8 mouse cellular contexts compared by ENCODE assay signal in the genomic region with DNA sequence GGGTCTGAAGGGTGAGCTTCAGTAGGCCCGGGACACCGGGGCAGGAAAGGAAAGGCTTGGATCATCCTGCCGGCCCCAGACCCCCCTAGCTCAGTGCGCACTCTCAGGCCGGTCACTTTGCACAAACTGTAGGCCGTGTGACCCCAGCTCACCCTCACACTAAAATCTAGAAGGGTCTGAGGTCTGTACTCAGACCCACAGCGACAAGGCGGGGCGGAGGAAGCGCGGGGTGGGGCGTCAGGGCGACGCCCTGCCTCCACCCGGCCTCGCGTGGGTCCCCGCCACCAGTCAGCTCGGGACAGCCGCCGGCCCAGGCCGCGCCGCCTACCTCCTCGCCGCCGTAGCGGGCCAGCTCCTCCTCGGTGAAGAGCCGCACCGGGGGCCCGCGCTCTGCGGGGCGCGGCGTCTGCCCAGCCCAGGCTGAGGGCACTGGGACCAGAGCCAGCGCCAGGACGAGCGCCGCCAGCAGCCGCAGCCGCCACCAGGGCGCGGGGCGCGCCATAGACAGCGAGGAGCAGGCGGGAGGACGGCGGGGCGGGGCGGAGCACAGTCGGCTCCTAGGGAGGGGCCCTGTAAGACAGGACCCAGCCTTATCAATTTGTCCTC. TPM values are rescaled to one million over a fixed set of nuclear protein-coding genes. Genes with fewer than 3 reads are reported as not detected.
A peak's percentile ranks its signal among the peaks of the same experiment; 100 is the strongest.
DNase-seq lines count a peak whose midpoint lies in the region; ATAC-seq and TF ChIP-seq lines count a peak whose summit lies in the region.

Nenf (minus strand) TSS at position 604 of the 606 bp plus-strand sequence.

- no peaks in the 10 kb centered on the region for H3K27me3 ChIP-seq in hindbrain, postnatal 0 days (ENCODE audit: insufficient read depth, low read length)

- H3K4me1 ChIP-seq in hindbrain, postnatal 0 days (ENCODE audit: insufficient read depth, low read length): peaks cover 4% of the 10 kb centered on the region; the same call in 1 of the 2 replicates

- peak within 1 kb of the TSS; percentile 52; the same call in 1 of the 2 replicates for H3K27ac ChIP-seq in hindbrain, postnatal 0 days

- peak within 1 kb of the TSS; percentile 63 for H3K4me2 ChIP-seq in hindbrain, postnatal 0 days (ENCODE audit: low read depth, low read length)

- no peaks in the 10 kb centered on the region for H3K36me3 ChIP-seq in hindbrain, postnatal 0 days (ENCODE audit: insufficient read depth, low read length)

- peak within 1 kb of the TSS; percentile 48 for H3K4me3 ChIP-seq in hindbrain, postnatal 0 days (ENCODE audit: low read length)

- TF ChIP-seq CTCF in hindbrain, postnatal 0 days (IDR thresholded peaks at IDR 0.05; ENCODE audit: low read depth): peak; percentile 5; the same call in 1 of the 2 replicates

- intact Hi-C loops in left cerebral cortex, postnatal 14 days (cut with DNase I): loop anchor here (5.0 to 10.0 kb wide), 2 partner anchors 245 to 497 kb away; no protein-coding TSS in a partner anchor

- 1% methylated on average over 47 of the region's 54 CpGs for WGBS in hindbrain, postnatal 0 days

- peak; percentile 92 for DNase-seq in adrenal gland, adult 2 months
- peak; percentile 70 for DNase-seq in embryo, embryonic 10 days (ENCODE audit: low spot score)
- peak; percentile 79 for DNase-seq in gastrocnemius, postnatal 10 days
- peak; percentile 76 for DNase-seq in hindbrain, postnatal 0 days (ENCODE audit: low spot score)
- DNase-seq in left cerebral cortex, postnatal 14 days (ENCODE audit: low spot score in 2 of 2): peak; percentile 52 to 59
- peak; percentile 80 for DNase-seq in right cerebral cortex, postnatal 25 days
- DNase-seq in urinary bladder, postnatal 4 days (ENCODE audit: low spot score in 2 of 2): peak; percentile 72 to 75

- peak; percentile 89 for ATAC-seq in hindbrain, postnatal 0 days
- peak; percentile 88 for ATAC-seq in megakaryocyte progenitor cell, adult 5-6 weeks (replicated peaks; ENCODE audit: poor library complexity)

- no peaks in the 10 kb centered on the region for H3K9me3 ChIP-seq in hindbrain, postnatal 0 days (ENCODE audit: low read length)

- peak within 1 kb of the TSS; percentile 62 for H3K9ac ChIP-seq in hindbrain, postnatal 0 days (replicated peaks; ENCODE audit: low read length)

RNA-seq across cellular contexts. Expression of gene Nenf, which starts in this region (rescaled TPM):
- 10 to 100 TPM; 78.7 to 94.3 TPM for total RNA-seq in adrenal gland, adult 2 months (2021)
- 249 and 261 TPM in 2 replicates for polyA plus RNA-seq in adrenal gland, adult 2 months (2012; rRNA removed)
- total RNA-seq in gastrocnemius, postnatal 10 days (2021): 10 to 100 TPM; 83.8 to 87.2 TPM
- 143 and 171 TPM in 2 replicates for total RNA-seq in hindbrain, postnatal 0 days (2014; rRNA removed)
- polyA plus RNA-seq in hindbrain, postnatal 0 days (2015; fragmentation: Nextera tagmentation; extraction: Ambion mirVana): 177 and 182 TPM in 2 replicates
- total RNA-seq in left cerebral cortex, postnatal 14 days (2021): 10 to 100 TPM; 68.6 to 70.4 TPM
- total RNA-seq in megakaryocyte progenitor cell, adult 5-6 weeks (2015): 23.8 and 29.8 TPM in 2 replicates
- total RNA-seq in megakaryocyte progenitor cell, adult 5-6 weeks (2017): 7.6 and 8.7 TPM in 2 replicates

Comparison
In these comparisons a context has a peak if more than half of its experiments do, and no peak if none do; other contexts are left out.
1. Peak in every context shown above with its lines: DNase-seq, ATAC-seq, H3K4me3 ChIP-seq and H3K27ac ChIP-seq.